Mouse (Mus musculus) midbrain, embryonic 14.5 days (tissue): Measurements from ENCODE around the gene Lrrc71. TPM values are rescaled to one million over a fixed set of nuclear protein-coding genes. Genes with fewer than 3 reads are reported as not detected.

Experiments
- ATAC-seq: fragments of 200-750 bp; cut with Nextera tagmentation; 2 replicates; pipeline ENCODE4 v1.8.0; 2017; ENCODE audit warnings: moderate number of reproducible peaks, moderate library complexity; ENCODE audit not compliant: low FRiP score, low TSS enrichment
- DNase-seq: peaks from one replicate; pipeline ENCODE4 v3.0.0-alpha.2; 2015
- H3K27ac ChIP-seq: fragments of 300-500 bp; sonication (generic); replicated peaks from 2 replicates; pipeline ENCODE4 v1.5.1; 2014; ENCODE audit warnings: mild to moderate bottlenecking, low read depth, low read length, moderate library complexity
- H3K27me3 ChIP-seq: fragments of 300-500 bp; sonication (generic); 2 replicates; pipeline ENCODE4 v1.6.1; 2014; ENCODE audit warnings: low read length, control low read depth, mixed read lengths; ENCODE audit not compliant: control insufficient read depth, insufficient read depth
- H3K36me3 ChIP-seq: fragments of 300-500 bp; sonication (generic); 2 replicates; pipeline ENCODE4 v1.6.1; 2014; ENCODE audit warnings: low read length, control low read depth; ENCODE audit not compliant: control insufficient read depth, insufficient read depth
- H3K4me1 ChIP-seq: fragments of 300-500 bp; sonication (generic); 2 replicates; pipeline ENCODE4 v1.6.1; 2014; ENCODE audit warnings: mild to moderate bottlenecking, antibody characterized with exemption, low read length, control low read depth; ENCODE audit not compliant: control insufficient read depth, insufficient read depth
- H3K4me2 ChIP-seq: fragments of 300-500 bp; sonication (generic); 2 replicates; pipeline ENCODE4 v1.6.1; 2014; ENCODE audit warnings: mild to moderate bottlenecking, low read length, moderate library complexity
- H3K4me3 ChIP-seq: fragments of 300-500 bp; sonication (generic); replicated peaks from 2 replicates; pipeline ENCODE4 v1.5.1; 2014; ENCODE audit warnings: low read depth, low read length
- H3K9ac ChIP-seq: fragments of 300-500 bp; sonication (generic); replicated peaks from 2 replicates; pipeline ENCODE4 v1.6.1; 2014; ENCODE audit warnings: mild to moderate bottlenecking, low read length, moderate library complexity
- H3K9me3 ChIP-seq: fragments of 300-500 bp; sonication (generic); 2 replicates; pipeline ENCODE4 v1.6.1; 2016; ENCODE audit warnings: low read length, control low read depth, mixed read lengths; ENCODE audit not compliant: control insufficient read depth
- WGBS: fragments of 180-500 bp; shearing (Covaris S2); extraction: QIAGEN DNeasy Blood & Tissue Kit; methylation state at CpG from one replicate; pipeline ENCODE4 v1.1.7; 2014; 5-methylcytosine and 5-hydroxymethylcytosine counted together
- polyA plus RNA-seq: library from polyadenylated mRNA; unstranded; fragments of >200 nt; fragmentation: Nextera tagmentation; extraction: Ambion mirVana; gene quantifications from 2 replicates; pipeline ENCODE4 v1.2.1, GENCODE M21; 2014

The Lrrc71 gene
- polyA plus RNA-seq, 1 experiment from 2014 or later = 0.50 TPM

DNA sequence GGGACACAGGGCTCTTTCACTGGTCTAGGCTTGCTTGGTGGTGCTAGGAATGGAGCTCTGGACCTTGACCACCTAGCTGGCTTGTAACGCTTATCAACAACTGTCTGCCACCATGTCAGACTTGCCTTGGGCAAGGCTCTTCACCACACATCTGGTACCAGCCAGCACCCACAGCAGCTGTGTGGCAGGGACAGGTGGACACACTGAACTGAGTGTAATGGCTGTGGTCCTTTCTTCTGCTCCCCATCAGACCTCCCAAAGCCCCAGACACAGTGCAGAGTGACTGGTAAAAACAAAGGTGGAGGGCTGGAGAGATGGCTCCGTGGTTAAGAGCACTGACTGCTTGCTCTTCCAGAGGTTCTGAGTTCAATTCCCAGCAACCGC, 17.9 kb upstream of the Lrrc71 start:
- ATAC-seq (no peak), DNase-seq (no peak)
- H3K36me3 ChIP-seq = no peaks in the 10 kb centered on the region
- no peak overlapping the region for H3K9ac ChIP-seq
- no peak overlapping the region for H3K4me2 ChIP-seq
- WGBS = 87% methylated on average over 3 of the region's 3 CpGs
- H3K9me3 ChIP-seq = no peaks in the 10 kb centered on the region
- H3K4me1 ChIP-seq = no peaks in the 10 kb centered on the region
- H3K27ac ChIP-seq = no peak overlapping the region
- H3K4me3 ChIP-seq = no peak overlapping the region
- H3K27me3 ChIP-seq = peaks cover 17% of the 10 kb centered on the region

DNA sequence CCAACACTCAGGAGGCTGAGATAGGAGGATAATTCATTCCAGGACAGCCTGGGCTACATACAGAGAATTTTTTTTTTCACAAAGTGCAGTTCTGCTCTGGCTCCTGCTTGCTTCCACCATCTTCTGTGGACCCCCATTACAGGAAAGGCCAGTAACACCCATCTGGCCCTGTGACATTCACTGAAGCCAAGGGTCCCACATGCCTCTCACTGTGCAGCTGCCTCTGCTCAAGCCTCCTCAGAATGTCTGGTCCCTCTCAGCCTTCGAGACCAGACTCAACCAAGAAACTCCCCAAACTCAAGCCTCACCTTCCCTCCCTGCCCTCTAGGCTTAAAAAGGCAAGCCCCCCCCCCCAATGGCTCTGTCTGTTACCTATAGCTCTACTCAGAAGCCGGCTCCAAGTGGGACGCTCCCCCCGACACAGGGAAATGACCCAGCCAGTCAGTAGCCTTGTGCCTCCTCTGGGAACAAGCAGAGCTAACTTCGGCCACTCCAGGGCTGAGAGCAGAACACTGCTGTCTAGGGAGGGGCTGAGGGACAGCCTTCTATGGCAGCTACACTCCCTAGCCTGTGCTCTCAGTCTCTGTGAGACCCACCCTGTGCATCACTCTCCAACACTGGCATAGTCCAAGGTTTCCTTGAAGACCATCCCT, 17.3 kb upstream of the Lrrc71 start:
- H3K27me3 ChIP-seq = peaks cover 17% of the 10 kb centered on the region
- DNase-seq (no peak), ATAC-seq (no peak)
- no peak overlapping the region for H3K4me2 ChIP-seq
- no peaks in the 10 kb centered on the region for H3K4me1 ChIP-seq
- WGBS = 76% methylated on average over 5 of the region's 5 CpGs
- no peak overlapping the region for H3K27ac ChIP-seq
- no peak overlapping the region for H3K4me3 ChIP-seq
- no peaks in the 10 kb centered on the region for H3K9me3 ChIP-seq
- H3K9ac ChIP-seq = no peak overlapping the region
- H3K36me3 ChIP-seq = no peaks in the 10 kb centered on the region

DNA sequence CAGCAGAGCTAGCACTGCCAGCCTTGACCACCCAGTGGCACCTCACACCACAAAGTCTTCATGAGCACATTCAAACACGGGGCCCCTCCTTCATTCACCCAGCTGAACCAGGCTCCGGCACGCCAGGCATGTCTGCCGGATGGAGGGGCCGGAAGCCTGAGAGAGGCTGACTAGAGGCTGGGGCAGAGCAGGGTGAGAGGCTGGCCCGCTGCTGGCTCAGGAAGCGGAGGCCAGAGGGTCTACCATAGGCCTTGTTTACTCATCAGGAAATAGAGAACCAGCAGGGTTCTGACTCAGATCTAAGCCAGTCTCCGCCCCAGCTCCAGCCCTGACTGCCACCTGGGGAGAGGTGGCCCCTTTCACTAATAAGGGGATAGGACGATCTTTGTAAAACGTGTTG, 16.7 kb upstream of the Lrrc71 start:
- no peak for DNase-seq
- Histone ChIP-seq H3K27ac (0 out of 2 replicates have a peak overlapping the region, but pooled peaks have one; percentile 26), H3K9ac (no peak overlapping the region), H3K9me3 (no peaks in the 10 kb centered on the region), H3K4me1 (no peaks in the 10 kb centered on the region), H3K4me2 (no peak overlapping the region), H3K36me3 (no peaks in the 10 kb centered on the region), H3K27me3 (peaks cover 17% of the 10 kb centered on the region), H3K4me3 (no peak overlapping the region)
- WGBS = 21% methylated on average over 10 of the region's 10 CpGs
- ATAC-seq = no peak

DNA sequence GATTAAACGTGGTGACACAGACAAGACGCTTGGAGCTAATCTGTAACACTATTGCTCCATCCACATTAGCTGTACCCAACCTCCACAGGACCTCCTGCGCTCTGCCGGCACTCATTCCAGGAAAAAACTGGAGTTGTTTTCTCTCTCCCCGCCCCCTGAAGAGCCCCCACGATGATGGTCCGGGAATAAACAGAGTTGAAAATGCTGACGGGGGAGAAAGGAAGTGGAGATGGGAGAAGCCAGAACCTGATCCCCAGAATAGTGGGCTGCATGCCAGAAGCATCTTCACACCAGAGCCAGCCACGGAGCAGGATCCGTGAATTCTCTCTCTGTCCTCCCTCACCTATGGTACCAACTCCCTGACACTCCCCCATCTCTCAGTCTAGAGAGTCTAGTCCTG, 16.1 kb upstream of the Lrrc71 start:
- no peaks in the 10 kb centered on the region for H3K9me3 ChIP-seq
- H3K9ac ChIP-seq = no peak overlapping the region
- ATAC-seq (no peak), DNase-seq (no peak)
- H3K36me3 ChIP-seq = no peaks in the 10 kb centered on the region
- no peak overlapping the region for H3K4me2 ChIP-seq
- H3K4me1 ChIP-seq = no peaks in the 10 kb centered on the region
- no peak overlapping the region for H3K4me3 ChIP-seq
- peaks cover 13% of the 10 kb centered on the region for H3K27me3 ChIP-seq
- no peak overlapping the region for H3K27ac ChIP-seq
- 45% methylated on average over 10 of the region's 10 CpGs for WGBS

DNA sequence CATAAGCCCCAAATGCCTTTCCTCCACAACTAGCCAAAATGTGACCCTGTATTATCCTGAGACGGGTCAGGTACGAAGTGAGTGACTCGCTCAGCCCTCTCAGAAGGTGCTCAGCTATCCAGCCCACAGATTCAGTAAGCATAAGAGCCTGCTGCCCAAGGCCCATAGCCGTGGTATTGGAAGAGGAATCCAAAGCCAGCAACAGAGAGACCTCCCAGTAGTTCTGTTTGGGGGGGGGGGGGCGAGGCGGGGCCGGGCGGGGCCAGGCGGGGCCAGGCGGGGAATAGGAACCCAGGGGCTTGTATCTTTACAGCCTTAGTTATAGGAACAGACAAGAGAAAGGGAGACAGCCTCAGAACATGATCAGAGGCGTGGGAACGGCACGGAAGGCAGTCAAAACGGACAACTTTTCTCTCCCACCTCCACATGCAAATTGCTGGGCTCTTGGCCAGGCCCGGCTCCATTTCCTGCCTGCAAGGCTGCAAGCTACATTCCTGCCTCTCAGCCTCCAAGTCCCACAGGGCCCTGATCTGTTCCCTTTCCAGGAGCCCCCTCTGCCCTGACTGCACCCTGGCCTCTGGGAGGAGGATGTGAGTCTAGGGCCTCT, 15.4 kb upstream of the Lrrc71 start:
- H3K27ac ChIP-seq = 0 out of 2 replicates have a peak overlapping the region, but pooled peaks have one; percentile 17
- no peaks in the 10 kb centered on the region for H3K36me3 ChIP-seq
- no peak overlapping the region for H3K4me3 ChIP-seq
- peaks cover 10% of the 10 kb centered on the region; the same call in 1 of the 2 replicates for H3K27me3 ChIP-seq
- peak overlapping the region; percentile 10; the same call in 1 of the 2 replicates for H3K4me2 ChIP-seq
- H3K4me1 ChIP-seq = no peaks in the 10 kb centered on the region
- H3K9ac ChIP-seq = no peak overlapping the region
- no peaks in the 10 kb centered on the region for H3K9me3 ChIP-seq
- 24% methylated on average over 15 of the region's 15 CpGs for WGBS
- ATAC-seq = no peak
- peak; percentile 62 for DNase-seq

DNA sequence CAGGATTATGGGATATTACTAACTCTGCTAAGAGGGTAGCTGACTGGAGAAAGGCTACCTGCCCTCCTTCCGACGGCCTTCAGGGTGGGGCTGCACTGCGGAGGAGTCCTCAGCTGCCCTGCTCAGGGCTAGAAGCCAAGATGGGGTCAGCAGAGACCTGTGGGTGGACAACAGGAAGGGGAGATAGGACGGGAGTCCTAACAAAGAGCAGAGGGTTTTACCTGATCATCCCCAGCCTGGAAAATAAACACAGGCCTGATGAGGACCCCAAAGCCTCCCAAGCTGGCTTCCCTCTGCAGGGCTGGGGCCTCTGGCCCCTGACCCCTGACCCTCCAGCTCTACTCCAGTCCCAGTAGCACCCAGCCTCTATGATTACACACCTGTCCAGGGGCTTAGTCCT, 14.8 kb upstream of the Lrrc71 start:
- Histone ChIP-seq H3K27ac (0 out of 2 replicates have a peak overlapping the region, but pooled peaks have one; percentile 17), H3K9me3 (no peaks in the 10 kb centered on the region)
- WGBS = 55% methylated on average over 4 of the region's 4 CpGs

DNA sequence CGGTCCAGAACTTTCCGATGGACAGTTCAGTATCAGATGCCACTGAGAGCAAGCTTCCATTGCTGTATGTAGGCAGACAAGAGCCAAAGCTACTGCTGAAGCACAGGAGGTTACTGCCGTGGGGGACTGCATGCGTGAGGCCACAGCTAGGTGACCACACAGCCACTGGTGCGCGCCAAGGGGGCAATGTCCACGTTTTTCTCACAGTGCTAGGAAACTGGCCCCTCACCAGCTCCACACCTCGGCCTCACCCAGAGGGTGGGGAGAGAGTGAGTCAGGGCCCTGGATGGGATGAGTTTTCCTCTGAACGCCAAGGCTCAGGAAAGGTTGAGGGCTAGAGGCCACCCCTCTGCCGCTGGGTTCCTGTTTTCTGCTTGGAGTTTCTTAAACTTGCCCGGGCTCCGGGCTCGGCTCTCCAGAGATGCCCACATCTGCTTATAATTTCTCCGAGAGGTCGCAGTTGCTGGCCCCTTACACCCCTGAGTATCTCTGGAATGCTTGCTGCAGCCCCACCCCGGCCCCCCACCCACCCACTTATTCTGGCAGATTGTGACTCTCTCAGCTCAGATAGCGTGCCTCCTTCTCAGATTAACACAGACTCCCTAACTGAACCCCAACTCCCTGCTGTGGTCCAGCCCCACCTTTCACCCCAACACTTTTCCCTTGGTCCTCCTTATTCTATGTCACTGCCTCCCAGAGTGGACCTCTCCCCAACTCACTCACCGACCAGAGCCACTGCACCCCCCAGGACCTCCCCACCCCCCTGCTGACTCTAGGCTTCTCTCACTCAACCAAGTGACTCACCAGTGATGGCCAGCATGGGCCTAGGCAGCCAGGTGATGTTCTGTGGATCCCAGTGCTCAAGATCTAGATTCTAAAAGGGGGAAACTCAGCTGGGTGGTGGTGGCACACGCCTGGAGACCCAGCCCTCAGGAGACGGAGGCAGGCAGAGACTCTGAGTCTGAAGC, 13.3 kb upstream of the Lrrc71 start:
- H3K4me3 ChIP-seq = no peak overlapping the region
- 81% methylated on average over 20 of the region's 20 CpGs for WGBS

More for the DNA sequence above, 14.8 kb upstream of the Lrrc71 start:
- no peaks in the 10 kb centered on the region for H3K4me1 ChIP-seq
- ATAC-seq (no peak), DNase-seq (no peak)
- no peak overlapping the region for H3K4me3 ChIP-seq
- no peak overlapping the region for H3K4me2 ChIP-seq
- peaks cover 6% of the 10 kb centered on the region; the same call in 1 of the 2 replicates for H3K27me3 ChIP-seq
- H3K9ac ChIP-seq = no peak overlapping the region
- H3K36me3 ChIP-seq = no peaks in the 10 kb centered on the region

DNA sequence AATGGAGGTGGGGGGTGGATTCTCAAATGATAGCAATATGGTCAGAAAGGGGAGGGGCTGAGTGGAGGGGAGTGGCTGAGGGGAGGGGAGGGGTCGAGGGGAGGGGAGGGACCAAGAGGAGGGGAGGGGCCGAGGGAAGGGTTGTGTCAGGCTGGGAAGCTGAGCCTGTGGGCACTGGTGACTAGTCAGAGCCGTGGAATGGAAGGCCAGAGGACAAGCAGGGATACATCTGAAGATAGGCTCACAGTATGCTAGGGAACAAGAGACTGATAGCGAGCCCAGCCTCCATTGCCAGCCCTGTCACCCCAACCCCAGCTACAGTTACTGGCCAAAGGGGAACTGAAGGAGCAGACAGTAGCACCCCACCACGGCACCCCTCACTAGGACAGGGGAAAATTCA, 10.2 kb upstream of the Lrrc71 start:
- Histone ChIP-seq H3K27me3 (0 out of 2 replicates have a peak, but pooled peaks cover 4% of the 10 kb centered on the region), H3K4me1 (no peaks in the 10 kb centered on the region), H3K4me2 (no peak overlapping the region), H3K9me3 (no peaks in the 10 kb centered on the region), H3K4me3 (no peak overlapping the region), H3K36me3 (no peaks in the 10 kb centered on the region), H3K9ac (no peak overlapping the region), H3K27ac (no peak overlapping the region)
- ATAC-seq = no peak
- WGBS = 39% methylated on average over 4 of the region's 5 CpGs
- DNase-seq = no peak

More for the DNA sequence above, 13.3 kb upstream of the Lrrc71 start:
- ATAC-seq (no peak), DNase-seq (no peak)
- Histone ChIP-seq H3K4me1 (no peaks in the 10 kb centered on the region), H3K27me3 (0 out of 2 replicates have a peak, but pooled peaks cover under 1% of the 10 kb centered on the region), H3K36me3 (no peaks in the 10 kb centered on the region), H3K9ac (no peak overlapping the region), H3K27ac (no peak overlapping the region), H3K9me3 (no peaks in the 10 kb centered on the region), H3K4me2 (no peak overlapping the region)
